Mouse (Mus musculus): ENCODE data around the gene Znrf1.

The Znrf1 gene

DNA sequence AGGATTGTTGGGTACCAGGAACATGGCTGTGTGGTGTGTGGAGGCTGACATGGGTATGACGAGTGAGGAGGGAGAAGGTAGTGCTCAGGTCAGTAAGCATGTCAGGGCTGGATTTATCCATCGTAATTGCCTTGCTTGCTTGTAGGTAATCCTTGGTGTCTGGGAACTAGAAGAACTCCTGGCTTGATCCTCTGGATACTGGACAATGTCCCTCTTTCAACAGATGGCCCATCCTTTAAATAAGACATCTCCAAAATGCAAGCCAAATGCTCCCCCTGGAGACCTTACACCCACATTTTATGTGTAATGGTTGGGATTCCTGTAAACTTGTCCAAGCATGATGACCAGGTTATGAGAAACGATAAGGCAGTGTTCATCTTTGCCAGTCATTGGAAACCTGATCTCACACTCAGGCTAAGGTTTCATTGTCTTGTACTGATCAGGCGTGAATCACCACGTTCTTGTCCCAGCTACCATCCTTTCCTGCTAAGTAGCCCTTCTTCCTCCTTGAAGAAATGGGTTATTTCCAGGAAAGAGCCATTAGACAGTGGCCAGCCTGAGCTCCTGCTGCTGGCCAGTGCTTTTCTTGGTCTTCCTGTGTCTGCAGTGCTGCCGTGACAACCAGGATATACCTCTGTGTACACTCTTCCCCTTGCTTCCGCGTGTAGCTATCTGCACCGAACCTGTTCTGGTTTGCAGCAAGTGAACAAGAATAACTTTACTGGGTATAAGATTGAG lies 64.0 kb downstream of the Znrf1 start:
- no peak for DNase-seq

DNA sequence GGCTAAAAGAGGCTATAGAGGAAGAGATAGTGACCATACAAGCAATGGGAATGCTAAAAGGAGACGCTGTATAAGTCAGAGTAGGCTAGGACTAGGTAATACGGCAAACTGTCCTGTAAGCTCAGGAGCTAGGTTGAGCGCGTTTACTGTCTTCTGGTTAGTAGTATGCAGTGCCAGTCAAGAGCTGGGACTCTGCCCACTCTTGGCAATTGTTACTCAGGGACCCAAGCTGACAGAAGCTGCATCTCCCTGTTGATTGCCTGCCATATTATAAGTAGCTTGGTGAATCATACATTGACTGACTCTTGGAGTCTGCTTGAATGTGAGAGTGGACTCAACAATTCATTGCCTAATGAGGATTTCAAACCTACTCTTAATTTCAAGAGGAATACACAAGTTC lies 66.2 kb downstream of the Znrf1 start:
- DNase-seq = no peak

DNA sequence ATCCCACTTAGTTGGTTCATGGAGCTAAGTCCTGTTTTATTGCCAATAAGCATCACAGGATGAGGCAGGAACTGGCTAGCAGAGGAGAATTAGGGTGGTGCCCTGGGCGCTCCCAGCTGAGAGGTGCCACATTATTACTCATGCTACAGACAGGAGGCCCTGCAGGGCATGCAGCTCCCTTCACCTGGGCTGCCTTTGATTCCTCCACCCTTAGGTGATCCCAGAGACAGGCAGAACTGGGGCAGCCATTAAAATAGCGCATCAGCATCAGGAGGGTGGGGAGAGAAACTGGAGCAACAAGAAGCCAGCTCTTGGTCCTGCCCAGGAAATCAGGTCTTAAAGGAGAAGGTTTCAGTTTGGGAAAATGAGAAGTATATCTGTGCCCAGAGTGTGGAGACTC lies 69.1 kb downstream of the Znrf1 start:
- DNase-seq = no peak

DNA sequence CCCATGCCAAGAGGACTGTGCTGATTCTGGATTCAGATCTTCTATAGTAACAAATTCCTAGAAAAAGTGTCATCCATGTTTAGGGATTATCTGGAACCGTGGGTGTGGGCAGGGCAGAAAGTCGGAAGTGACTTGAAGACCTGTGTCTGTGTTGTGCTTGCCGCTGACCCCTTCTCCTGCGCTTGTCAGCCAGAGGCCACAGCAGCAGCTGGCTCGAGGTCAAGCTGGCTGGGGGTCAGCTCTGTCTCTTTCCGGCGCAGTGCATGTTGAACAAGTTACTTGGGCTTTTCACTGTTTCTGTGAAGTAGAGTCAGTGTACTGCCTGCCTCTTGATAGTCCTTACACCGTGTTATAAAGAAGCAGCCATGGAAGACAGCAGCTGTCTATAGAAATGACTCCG lies 71.1 kb downstream of the Znrf1 start:
- DNase-seq = no peak

DNA sequence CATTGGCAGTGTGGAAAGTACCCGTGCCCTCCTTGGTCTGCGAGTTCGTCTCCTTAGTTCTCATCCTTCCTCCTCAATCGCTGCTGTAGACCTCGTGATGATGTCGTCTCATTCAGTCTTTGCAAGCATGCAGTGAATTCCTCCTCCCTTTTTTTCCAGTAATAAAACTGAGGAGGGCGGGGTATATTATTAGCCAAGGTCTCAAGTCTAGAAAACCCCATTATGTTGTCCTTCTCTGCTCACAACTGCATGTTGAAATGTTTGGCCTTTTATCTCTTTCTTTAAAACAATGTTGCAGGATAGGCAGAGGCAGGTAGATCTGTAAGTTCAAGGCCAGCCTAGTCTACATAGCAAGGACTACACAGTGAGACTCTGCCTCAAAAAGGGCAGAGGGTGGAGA lies 71.5 kb downstream of the Znrf1 start:
- DNase-seq = no peak

DNA sequence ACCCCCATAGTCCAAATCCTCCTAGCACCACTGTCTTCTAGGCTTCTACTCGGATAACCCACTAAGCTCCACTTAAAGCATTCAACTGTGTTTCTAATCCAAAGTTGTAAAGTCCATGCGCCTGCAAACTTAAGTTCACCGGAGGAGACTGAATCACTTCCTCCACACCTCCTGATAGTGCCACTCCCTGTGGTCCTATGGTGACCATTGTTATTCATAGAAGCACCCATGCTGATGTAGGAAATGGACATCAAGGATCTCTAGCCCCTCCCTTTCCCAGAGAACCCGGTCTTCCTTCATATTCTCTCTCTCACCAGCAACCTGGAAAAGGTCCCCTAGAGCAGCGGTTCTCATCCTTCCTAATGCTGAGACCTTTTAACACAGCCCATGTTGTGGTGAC lies 77.3 kb downstream of the Znrf1 start:
- no peak for DNase-seq

DNA sequence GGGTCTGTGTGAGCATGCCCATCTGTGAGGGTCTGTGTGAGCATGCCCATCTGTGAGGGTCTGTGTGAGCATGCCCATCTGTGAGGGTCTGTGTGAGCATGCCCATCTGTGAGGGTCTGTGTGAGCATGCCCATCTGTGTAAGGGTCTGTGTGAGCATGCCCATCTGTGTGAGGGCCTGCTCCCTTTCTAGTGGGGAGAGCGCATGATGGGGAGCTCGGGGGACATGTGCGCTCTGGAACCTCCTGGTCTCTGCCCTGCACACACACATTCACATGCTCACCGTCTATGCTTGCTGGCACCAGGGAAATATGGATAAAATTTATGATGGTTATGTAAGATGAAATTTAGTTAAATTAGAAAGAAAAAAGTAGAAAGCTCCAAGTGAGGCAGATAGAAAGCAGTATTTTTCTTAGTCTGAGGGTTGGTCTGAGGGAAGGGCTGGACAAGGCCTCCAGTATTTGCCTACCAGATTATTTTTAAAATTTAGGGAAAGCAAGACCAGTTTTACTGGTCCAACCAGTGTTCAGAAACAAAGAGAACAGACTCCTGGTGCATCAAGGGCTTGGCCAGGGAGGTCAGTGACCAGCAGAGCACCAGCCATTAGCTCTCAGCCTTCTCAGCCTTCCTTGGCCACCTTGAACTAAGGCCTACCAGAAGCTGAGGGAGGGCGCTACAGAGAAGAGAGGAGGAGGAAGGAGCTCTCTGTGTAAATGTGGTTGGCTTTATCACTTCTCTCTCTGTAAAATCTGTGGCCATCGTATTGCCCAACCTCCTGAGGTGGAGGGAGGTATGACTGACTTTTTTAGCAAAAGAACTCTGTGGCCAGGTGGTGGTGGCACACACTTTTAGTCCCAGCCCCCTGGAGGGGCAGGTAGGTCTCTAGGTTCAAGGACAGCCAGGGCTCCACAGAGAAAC lies 79.1 kb downstream of the Znrf1 start:
- DNase-seq = no peak

DNA sequence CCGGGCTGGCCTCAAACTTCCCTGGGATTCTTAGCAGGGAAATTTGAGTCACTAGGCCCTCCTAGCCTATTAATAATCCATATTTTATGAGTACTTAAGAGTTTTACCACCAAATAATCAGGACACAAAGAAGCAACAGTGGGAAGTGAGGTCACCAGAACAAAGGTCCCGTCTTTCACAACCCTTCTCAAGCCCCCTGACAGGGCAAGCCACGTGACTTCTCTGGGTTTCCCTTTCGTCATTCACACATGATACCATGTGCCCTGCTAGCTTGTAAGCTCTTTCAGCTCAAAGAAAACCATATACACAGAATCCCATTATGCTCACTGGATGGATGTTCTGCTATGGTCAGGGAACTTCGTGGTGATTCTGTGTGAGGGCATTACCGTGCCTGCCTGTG lies 81.9 kb downstream of the Znrf1 start:
- no peak for DNase-seq

DNA sequence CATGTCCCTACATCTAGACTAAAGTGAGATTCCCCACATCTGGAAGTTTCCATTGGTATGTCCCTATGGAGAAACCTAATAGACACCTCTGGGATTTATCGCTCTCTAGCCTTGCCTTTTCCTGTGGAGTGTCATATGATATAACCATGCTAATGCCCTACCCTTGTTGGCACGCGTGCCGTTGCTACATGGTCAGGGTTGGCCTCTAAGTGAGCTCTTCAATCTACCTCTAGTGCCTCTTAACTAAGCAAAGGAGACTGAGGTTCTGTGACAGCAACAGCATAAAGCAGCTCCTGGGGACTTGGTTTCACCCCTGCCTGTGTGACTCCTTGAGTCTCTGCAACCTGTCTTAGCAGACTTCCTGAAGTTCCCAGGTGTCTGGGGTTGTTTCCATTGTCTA lies 82.4 kb downstream of the Znrf1 start:
- DNase-seq = no peak

DNA sequence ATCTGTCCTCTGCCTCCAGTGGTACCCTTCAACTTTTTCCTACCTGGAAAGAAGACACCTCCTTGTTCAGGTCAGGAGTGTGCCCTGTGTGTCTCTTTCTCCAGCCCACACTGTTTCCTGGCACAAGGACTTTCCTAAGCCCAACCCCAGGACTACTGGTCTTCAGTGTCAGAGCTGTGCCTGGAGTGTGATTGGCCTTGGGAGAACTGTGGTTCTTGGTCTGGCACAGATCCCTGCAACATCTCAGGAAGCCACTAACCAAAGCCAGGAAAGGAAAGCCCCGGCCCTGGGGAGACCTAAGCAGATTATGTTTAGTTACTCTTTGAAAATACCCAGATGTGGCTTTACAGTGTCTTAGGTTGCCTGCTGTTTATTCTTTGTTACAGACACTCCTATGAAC lies 84.0 kb downstream of the Znrf1 start:
- DNase-seq = no peak

DNA sequence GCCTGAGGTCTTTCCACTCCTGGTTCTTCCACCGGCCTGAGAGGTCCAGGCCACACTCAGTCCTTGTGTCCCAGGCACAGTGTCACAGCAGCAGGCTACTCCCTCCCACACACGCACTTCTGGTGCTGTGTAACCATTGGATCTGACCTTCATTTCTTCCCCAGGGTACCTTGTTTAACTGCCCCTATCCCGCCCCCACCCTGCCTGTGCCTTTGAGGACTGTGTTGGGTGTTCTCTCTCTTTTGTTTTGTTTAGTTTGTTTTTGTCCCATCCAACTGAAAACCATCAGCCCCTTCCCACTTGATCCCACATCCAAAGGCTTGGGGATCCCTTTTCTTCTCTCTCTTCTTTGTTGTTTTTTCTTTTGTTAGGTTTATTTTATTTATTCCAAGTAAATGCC lies 86.2 kb downstream of the Znrf1 start:
- no peak for DNase-seq

DNA sequence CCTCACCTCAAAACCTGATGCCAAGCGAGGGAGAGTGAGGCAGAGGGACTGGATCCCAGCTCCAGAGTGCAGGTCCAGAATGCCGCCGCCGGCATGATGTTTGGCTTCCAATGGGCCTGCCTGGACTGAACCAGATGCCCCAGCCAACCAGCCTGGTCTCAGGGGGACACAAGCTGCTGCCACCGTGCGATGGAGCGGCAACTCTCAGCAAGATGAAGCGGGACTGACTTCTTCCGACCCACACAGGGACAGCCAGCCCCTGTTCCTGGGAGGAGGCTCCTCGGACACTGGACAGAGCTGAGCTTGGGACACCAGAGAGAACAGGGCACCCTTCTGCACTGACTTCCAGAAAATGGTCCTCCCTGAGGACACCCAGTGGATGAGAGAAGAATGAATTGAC lies 86.7 kb downstream of the Znrf1 start:
- no peak for DNase-seq

DNA sequence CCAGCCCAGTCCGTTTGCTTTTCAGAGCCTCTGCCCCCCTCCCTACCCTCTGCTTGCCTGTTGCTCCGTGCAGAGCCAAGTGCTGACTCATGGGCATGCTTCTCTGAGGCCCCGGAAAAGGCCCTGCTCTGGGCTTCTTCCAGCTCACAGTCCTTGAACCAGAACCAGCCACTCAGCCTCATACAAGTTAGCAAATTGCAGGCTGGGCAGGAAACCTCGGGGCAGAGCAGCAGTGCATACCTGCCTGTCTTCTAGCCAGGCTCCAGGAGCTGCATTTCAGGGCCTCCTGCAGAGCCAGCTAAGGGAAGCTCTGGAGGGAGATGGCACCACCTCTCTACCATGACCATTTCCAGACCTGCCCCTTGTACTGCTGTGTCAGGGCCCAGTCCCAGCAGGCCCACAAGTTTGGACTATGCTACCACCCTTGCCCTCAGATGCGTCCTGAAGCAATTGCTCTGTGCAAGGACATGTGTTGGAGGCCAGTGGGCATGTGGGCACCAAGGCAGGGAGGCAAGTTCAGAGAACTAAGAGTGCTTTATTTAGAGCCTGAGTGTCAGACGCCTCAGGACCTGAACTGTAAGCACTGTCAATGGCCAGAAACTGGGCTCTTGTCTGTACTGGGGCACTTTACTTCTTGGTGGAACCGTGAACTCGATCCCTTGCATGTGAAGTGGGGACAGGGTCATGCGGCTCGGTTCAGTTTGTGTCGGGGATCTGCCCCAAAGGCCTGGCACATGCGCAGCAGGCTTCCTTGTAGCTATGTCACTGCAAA lies 88.4 kb downstream of the Znrf1 start:
- no peak for DNase-seq

DNA sequence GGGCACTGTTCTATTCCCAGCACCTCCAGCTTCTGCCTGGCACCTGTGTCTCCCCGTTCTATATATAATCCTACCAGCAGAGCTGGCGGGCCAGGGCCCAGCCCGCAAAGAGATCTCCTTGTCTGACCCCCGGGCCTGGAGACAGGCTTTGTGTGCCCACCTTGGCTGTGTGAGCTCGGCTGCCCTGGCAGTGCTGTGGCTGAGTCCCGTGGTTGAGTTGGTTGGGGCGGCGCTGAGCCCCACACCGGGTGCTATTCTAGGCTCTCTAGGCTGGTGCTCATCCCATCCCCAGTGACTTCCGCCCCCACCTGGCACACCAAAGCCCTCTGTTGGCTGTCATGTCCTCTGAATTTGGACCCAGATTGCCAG lies 88.9 kb downstream of the Znrf1 start:
- DNase-seq = no peak

DNA sequence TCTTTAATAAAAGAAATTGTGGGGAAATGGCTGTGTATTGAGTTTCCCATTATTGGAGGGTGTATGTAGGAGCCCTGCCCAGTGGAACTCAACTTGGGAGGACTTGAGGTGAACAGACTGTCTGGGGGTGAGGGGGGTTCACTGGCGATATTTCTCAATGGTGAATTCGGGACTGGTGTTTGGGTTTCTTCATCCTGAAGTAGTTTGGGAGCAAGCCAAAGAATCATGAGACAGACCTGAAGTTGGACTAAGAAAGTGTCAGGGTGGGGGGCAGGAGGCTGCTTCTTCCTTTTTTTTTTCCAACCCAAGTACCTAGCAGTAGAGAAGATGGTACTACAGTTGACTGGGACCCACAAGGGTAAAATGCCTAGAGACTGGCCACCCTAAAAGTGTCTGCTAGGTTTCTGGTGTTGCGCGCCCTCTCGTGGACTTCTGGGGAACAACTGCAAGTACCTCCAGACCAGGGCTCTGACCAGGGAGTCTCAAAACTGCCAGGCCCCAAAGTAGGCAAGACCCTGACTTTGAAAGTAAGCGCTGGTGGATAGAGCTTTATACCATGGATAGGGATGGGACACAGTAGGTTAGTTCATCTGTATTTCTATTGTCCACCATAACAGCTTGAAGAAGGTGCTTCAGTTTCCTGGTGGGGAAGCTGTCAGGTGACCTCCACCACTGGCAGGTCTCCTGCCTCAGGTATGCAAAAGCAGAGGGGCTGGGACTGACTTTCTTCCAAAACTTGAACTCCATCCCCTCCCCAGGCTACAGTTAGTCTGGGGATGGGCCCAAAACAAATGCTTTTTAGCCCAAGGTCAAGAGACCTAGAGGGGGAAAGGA lies 90.0 kb downstream of the Znrf1 start:
- DNase-seq = peak; percentile 81

DNA sequence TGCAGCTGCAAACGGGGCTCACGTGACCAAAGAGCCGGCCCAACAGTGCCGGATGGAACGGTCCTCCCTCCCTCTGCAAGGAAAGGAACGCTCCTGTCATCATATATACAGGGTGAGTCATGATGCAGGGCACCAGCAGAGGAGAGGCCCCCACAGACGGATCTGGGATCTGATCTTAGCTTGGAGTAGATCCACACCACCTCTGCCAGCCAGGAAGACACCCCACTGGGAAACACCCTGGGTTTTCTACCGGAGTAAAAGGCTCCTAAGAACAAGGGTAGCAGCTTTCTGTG lies 90.6 kb downstream of the Znrf1 start:
- no peak for DNase-seq

DNA sequence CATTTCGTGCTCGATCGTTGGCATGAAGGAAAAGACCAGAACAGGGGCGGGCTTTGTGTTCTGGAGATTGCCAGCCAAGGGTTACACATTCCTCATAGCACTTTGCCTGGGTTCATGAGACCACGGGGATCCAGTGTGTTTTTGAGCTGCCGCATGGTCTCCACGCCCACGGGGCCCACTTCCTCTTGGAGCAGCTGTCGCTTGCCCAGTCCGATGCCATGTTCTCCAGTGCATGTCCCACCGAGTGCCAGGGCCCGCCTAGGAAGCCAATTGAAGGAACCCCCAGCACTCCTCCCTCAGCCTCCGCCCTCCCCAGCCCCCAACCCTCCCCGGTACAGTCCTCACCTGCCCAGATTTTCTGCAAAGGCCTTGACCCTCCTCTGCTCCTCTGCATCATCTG lies 91.0 kb downstream of the Znrf1 start:
- DNase-seq = no peak

DNA sequence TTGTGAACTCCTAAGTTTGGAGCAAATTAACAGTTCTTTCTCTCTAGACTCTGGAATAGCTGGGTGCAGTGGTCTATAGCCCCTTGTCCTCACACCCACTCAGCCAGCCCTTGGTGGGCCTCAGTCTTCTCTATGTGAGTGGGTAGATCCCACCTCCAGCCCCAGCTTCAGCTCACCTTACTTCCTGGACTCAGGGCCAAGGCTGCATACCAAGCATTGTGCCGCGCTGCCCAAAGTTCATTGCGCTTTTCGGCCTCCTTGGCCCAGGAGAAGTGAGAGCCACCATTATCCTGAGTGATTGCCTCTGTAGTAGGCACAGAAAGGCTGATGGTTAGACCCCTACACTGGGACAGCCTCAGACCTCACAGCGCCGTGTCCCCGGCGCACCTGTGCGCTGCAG lies 92.0 kb downstream of the Znrf1 start:
- no peak for DNase-seq

DNA sequence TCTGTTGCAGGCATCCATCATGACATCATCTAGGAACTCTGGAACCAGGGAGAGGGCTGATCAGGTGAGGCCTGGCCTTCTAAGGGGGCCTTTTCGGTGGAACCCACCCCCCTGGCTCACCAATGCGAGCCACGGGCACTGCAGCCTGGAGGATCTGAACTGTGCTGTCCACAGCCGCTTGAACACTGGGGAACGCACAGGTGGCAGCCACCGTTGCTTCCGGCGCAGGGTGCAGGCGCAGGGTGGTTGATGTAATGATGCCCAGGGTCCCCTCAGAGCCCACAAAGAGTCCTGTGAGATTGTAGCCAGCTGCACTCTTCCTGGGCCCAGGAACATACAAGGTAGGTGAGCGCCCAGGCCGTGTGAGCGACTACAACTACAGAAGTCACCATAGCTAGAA lies 92.5 kb downstream of the Znrf1 start:
- DNase-seq = no peak

DNA sequence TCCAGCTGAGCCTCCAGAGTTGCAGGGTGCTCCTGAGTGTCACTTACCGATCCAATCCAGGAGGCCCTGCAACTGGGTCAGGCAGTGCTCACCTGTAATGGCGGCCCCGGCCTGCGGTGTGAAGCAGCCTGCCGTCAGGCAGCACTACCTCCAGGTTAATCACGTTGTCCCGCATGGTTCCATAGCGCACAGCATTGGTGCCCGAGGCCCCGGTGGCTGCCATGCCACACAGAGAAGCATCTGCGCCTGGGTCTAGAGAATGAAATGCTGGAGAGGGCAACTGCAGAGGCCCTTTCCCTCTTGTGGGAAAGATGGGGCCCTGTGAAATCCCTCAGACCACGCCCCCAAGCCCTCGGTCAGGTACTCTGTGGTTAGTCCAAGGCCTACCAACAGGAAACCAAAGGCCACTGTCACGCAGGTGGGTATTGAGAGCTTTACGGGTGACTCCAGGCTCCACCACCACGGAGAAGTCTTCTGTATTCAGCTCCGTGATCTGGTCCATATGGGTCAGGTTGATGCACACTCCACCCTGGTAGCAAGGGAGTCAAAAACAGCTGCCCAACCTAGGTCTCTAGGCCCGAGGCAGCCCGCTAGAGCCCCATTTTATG lies 93.1 kb downstream of the Znrf1 start:
- DNase-seq = no peak

DNA sequence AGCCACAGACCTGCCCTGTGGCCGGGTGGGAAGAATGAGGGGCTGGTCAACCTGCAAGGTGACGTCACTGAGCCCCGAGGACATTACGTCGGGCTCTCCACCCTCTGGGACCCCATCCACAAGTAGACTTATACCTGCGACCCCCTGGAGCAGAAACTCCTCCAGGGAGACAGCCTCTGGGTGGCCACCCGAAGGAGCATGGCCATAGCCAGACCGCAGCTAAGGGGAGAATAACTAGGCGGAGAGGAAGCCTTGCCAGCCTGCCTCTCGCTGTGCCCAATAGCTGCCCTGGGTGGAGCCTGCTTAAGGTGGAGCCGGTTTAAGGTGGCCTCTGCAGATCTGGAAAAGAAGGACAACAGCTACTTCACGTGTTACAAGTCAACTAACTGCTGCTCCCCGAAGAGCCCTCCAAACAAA lies 94.2 kb downstream of the Znrf1 start, which contains the start of gene Ldhd:
Gene Ldhd (minus strand): TSS at position 270 of the 417 bp plus-strand sequence.
- DNase-seq = no peak

DNA sequence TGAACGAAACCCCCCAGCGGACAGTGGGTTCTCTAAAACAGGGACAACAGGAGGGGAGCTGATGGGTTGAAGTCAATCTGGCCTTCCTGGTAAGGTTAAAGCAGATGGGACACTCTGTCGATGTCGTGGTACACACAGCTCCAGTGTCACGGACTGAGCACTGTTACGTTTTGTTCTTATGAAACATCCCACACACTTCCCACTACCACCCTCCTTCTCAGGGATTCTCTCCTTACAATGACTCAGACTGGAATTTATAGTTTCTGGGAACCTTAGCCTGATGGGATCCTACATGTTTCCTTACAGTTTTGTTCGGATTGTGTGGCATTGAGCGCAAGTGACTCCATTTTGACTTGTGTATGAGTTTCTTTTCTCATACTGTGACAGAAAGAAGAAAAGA lies 95.7 kb downstream of the Znrf1 start:
- DNase-seq = no peak
